Mouse (Mus musculus) heart, postnatal 10 days (tissue): ENCODE measurements around the gene Tnfrsf23. TPM values are rescaled to one million over a fixed set of nuclear protein-coding genes. Genes with fewer than 3 reads are reported as not detected.

Experiments used
- total RNA-seq, 2 experiments: library from RNA; stranded (reverse); gene quantifications; 2 replicates each; pipeline ENCODE4 v1.2.3; 2021

The Tnfrsf23 gene
- total RNA-seq, 2 experiments from 2014 or later, result 2.4 to 2.6 TPM

Other genes with a start within 250 kb of the Tnfrsf23 start
- gene Cdkn1c, start 224.8 kb downstream of the Tnfrsf23 start, total RNA-seq, result 10 to 100 TPM; 47.2 to 48.0 TPM
- under 1 TPM; 0.43 to 0.50 TPM for gene Slc22a18, start 212.1 kb downstream of the Tnfrsf23 start, total RNA-seq
- not detected for gene Phlda2, start 182.7 kb downstream of the Tnfrsf23 start, total RNA-seq
- gene Nap1l4, start 136.8 kb downstream of the Tnfrsf23 start, total RNA-seq, result 100 to 1,000 TPM; 192 to 197 TPM
- gene Cars, start 85.8 kb downstream of the Tnfrsf23 start, total RNA-seq, result 10 to 100 TPM; 20.3 to 26.8 TPM
- gene Tnfrsf26, start 57.1 kb downstream of the Tnfrsf23 start, total RNA-seq, result 1 to 10 TPM; 1.0 to 1.1 TPM
- 1 to 10 TPM; 2.5 to 3.2 TPM for gene Tnfrsf22, start 36.2 kb downstream of the Tnfrsf23 start, total RNA-seq
- gene Osbpl5, start 71.1 kb upstream of the Tnfrsf23 start, total RNA-seq, result 10 to 100 TPM; 28.7 to 32.2 TPM
- gene Mrgprg, start 81.1 kb upstream of the Tnfrsf23 start, total RNA-seq, result not detected
- 1 to 10 TPM; 1.8 to 2.3 TPM for gene Mrgpre, start 98.6 kb upstream of the Tnfrsf23 start, total RNA-seq
- gene Nadsyn1, start 137.0 kb upstream of the Tnfrsf23 start, total RNA-seq, result 1 to 10 TPM; 6.3 to 8.0 TPM
- gene Dhcr7, start 137.3 kb upstream of the Tnfrsf23 start, total RNA-seq, result 10 to 100 TPM in 1 of 2 experiments, 1 to 10 TPM in 1; 9.9 to 10.9 TPM
- gene Gm498, start 181.0 kb upstream of the Tnfrsf23 start, total RNA-seq, result not detected